Mouse (Mus musculus) testis, adult 2 months (tissue): ENCODE measurements around the gene Spata25. TPM values are rescaled to one million over a fixed set of nuclear protein-coding genes. Genes with fewer than 3 reads are reported as not detected.

Source experiments
- H3K27ac ChIP-seq: fragments of 200-500 bp; 2 replicates; pipeline ENCODE4 v1.5.1; 2012; ENCODE audit warnings: low read depth, low read length; ENCODE audit not compliant: control insufficient read depth, insufficient read depth
- H3K27me3 ChIP-seq: fragments of 200-500 bp; 2 replicates; pipeline ENCODE4 v1.6.1; 2012; ENCODE audit warnings: mild to moderate bottlenecking, low read length, moderate library complexity; ENCODE audit not compliant: control insufficient read depth, insufficient read depth
- H3K36me3 ChIP-seq: fragments of 200-500 bp; 2 replicates; pipeline ENCODE4 v1.6.1; 2012; ENCODE audit warnings: mild to moderate bottlenecking, low read length; ENCODE audit not compliant: control insufficient read depth, insufficient read depth
- H3K4me1 ChIP-seq: fragments of 200-500 bp; 2 replicates; pipeline ENCODE4 v1.6.1; 2012; ENCODE audit warnings: low read length; ENCODE audit not compliant: control insufficient read depth, insufficient read depth
- H3K4me3 ChIP-seq: fragments of 200-500 bp; 2 replicates; pipeline ENCODE4 v1.5.1; 2012; ENCODE audit warnings: low read depth, mild to moderate bottlenecking, low read length, moderate library complexity, mixed read lengths; ENCODE audit not compliant: control insufficient read depth
- CTCF ChIP-seq: fragments of 200-500 bp; IDR thresholded peaks from 2 replicates; pipeline ENCODE4 v1.5.1; 2012; ENCODE audit warnings: low read depth, mild to moderate bottlenecking, inconsistent platforms, low read length, moderate library complexity; ENCODE audit not compliant: control insufficient read depth, insufficient read depth, insufficient replicate concordance
- POLR2A ChIP-seq: fragments of 200-500 bp; IDR thresholded peaks from 2 replicates; pipeline ENCODE4 v1.6.1; 2012; ENCODE audit warnings: low read depth, mild to moderate bottlenecking, inconsistent platforms, low read length, moderate library complexity; ENCODE audit not compliant: control insufficient read depth
- polyA plus RNA-seq: library from polyadenylated mRNA; depleted of rRNA; stranded (reverse); fragments of >200 nt; gene quantifications from 2 replicates; pipeline ENCODE4 v1.2.3, GENCODE M21; 2012

Gene Spata25
- polyA plus RNA-seq, 1 experiment, result 154 TPM

- H3K27ac ChIP-seq, result peak overlapping the region; percentile 21
Measured at GRCm38 (mm10) chr2:164793236-164793635, 35.1 kb downstream of the Spata25 start.

GRCm38 (mm10) chr2:164792400-164793190 lies 35.7 kb downstream of the Spata25 start:
- H3K27ac ChIP-seq, result peak overlapping the region; percentile 45
- H3K4me1 ChIP-seq, result peaks cover 5% of the 10 kb centered on the region
- no peak for TF ChIP-seq CTCF
- no peak for TF ChIP-seq POLR2A
- H3K36me3 ChIP-seq, result peaks cover 4% of the 10 kb centered on the region
- no peak overlapping the region for H3K4me3 ChIP-seq
- no peaks in the 10 kb centered on the region for H3K27me3 ChIP-seq

More at GRCm38 (mm10) chr2:164793236-164793635, 35.1 kb downstream of the Spata25 start:
- H3K4me1 ChIP-seq, result peaks cover 5% of the 10 kb centered on the region
- peaks cover 4% of the 10 kb centered on the region for H3K36me3 ChIP-seq
- H3K27me3 ChIP-seq, result no peaks in the 10 kb centered on the region
- TF ChIP-seq CTCF (peak; percentile 60; the same call in 1 of the 2 replicates), POLR2A (no peak)
- H3K4me3 ChIP-seq, result no peak overlapping the region

- Histone ChIP-seq H3K27ac (peak overlapping the region; percentile 45), H3K36me3 (peaks cover 4% of the 10 kb centered on the region), H3K27me3 (no peaks in the 10 kb centered on the region), H3K4me1 (peaks cover 8% of the 10 kb centered on the region), H3K4me3 (no peak overlapping the region)
- TF ChIP-seq CTCF (no peak), POLR2A (no peak)
Measured at GRCm38 (mm10) chr2:164791841-164792261, 36.5 kb downstream of the Spata25 start.

- Histone ChIP-seq H3K27ac (no peak overlapping the region), H3K4me3 (no peak overlapping the region), H3K4me1 (peaks cover 19% of the 10 kb centered on the region), H3K27me3 (no peaks in the 10 kb centered on the region), H3K36me3 (peaks cover 4% of the 10 kb centered on the region)
- TF ChIP-seq POLR2A (no peak), CTCF (no peak)
Measured at GRCm38 (mm10) chr2:164790451-164790850, 37.9 kb downstream of the Spata25 start.

DNA sequence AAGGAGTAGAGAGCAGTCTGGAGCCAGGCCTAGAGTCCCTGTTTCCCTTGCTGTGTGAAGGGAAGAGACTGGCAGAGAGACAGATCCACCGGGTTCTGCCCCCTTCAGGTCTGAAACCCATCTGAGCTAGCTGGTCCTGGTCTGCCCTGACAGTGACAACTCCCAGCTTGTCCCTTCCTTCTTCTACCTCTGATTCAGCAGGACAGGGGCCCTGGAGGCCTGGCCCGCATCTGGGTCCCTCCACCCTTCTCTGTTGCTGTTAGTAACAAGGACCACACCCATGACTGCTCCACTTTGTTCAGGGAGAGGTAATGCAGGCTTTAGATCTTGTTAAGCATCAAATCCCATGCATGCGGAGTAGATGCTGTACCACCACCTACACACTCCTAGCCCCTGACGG lies 39.9 kb downstream of the Spata25 start:
- peaks cover 25% of the 10 kb centered on the region for H3K4me1 ChIP-seq
- H3K27ac ChIP-seq, result no peak overlapping the region
- TF ChIP-seq POLR2A (no peak), CTCF (no peak)
- no peaks in the 10 kb centered on the region for H3K27me3 ChIP-seq
- H3K36me3 ChIP-seq, result peaks cover 2% of the 10 kb centered on the region; the same call in 1 of the 2 replicates
- H3K4me3 ChIP-seq, result no peak overlapping the region

GRCm38 (mm10) chr2:164787779-164788178 lies 40.6 kb downstream of the Spata25 start:
- no peak overlapping the region for H3K27ac ChIP-seq
- peaks cover 2% of the 10 kb centered on the region; the same call in 1 of the 2 replicates for H3K36me3 ChIP-seq
- peaks cover 24% of the 10 kb centered on the region for H3K4me1 ChIP-seq
- TF ChIP-seq POLR2A (no peak), CTCF (no peak)
- no peaks in the 10 kb centered on the region for H3K27me3 ChIP-seq
- H3K4me3 ChIP-seq, result no peak overlapping the region

DNA sequence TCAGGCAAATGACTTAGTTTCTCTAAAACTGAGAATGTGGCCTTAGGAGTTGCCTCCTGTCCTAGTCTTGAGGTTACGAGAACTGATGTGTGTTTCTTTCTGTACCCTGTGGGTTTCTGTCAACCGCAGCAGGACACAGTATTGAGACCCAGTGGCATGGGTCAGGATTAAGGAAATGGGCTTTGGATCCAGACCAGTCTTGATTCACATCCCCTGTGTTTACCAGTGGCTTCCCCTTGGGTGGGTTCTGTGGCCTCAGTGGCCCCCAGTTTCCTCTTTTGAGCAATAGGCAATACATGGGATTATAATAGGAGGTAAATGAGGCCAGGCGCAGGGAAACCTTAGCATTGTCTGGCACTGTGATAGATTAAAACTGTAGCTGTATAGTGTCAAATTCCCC lies 41.3 kb downstream of the Spata25 start:
- H3K4me1 ChIP-seq, result peaks cover 23% of the 10 kb centered on the region
- TF ChIP-seq POLR2A (no peak), CTCF (no peak)
- H3K27ac ChIP-seq, result peak overlapping the region; percentile 89
- no peaks in the 10 kb centered on the region for H3K36me3 ChIP-seq
- no peaks in the 10 kb centered on the region for H3K27me3 ChIP-seq
- H3K4me3 ChIP-seq, result peak overlapping the region; percentile 93
